Mouse (Mus musculus): Measurements from ENCODE around the gene Slc26a3.

- TF ChIP-seq ZC3H11A (IDR thresholded peaks at IDR 0.05; ENCODE audit: borderline replicate concordance, low read depth, low read length) (no peak), HCFC1 (IDR thresholded peaks at IDR 0.05; ENCODE audit: borderline replicate concordance, insufficient read depth, low read length) (no peak)
These were observed 5.2 kb downstream of the Slc26a3 start for GRCm38 (mm10) chr12:31395895-31396294.

All from ES-E14 (cell line).